ENCODE assay signal across 34 mouse cellular contexts in genomic region chr7:52007138-52007537, GRCm38 (mm10). TPM values are rescaled to one million over a fixed set of nuclear protein-coding genes. Genes with fewer than 3 reads are reported as not detected.
DNase-seq lines count a peak whose midpoint lies in the region; ATAC-seq lines count a peak whose summit lies in the region.
"Had no signal": no experiment of that assay in that cellular context is flagged by ENCODE, and none has a peak within 500 bp of the region (broad histone marks: within the 10 kb centered on the region; RNA-seq: fewer than 3 reads in every experiment).

No protein-coding gene starts in this region.

- no peak overlapping the region for H3K9ac ChIP-seq in liver, embryonic 12.5 days
- H3K9ac ChIP-seq in intestine, embryonic 16.5 days (ENCODE audit: low read depth, low read length), result no peak overlapping the region
- H3K9ac ChIP-seq in liver, embryonic 15.5 days, result no peak overlapping the region
- H3K9ac ChIP-seq: forebrain, embryonic 13.5 days; hindbrain, embryonic 12.5 days had no signal

- no peak overlapping the region for H3K4me3 ChIP-seq in liver, embryonic 12.5 days
- H3K4me3 ChIP-seq in intestine, embryonic 16.5 days (ENCODE audit: low read length), result no peak overlapping the region
- no peak overlapping the region for H3K4me3 ChIP-seq in liver, embryonic 15.5 days (replicated peaks)

- H3K36me3 ChIP-seq in liver, embryonic 12.5 days, result peaks cover 14% of the 10 kb centered on the region
- no peaks in the 10 kb centered on the region for H3K36me3 ChIP-seq in intestine, embryonic 16.5 days (ENCODE audit: control insufficient read depth, insufficient read depth, low read length)
- H3K36me3 ChIP-seq in liver, embryonic 15.5 days (replicated peaks), result peaks cover 17% of the 10 kb centered on the region
- H3K36me3 ChIP-seq: forebrain, embryonic 10.5 days; heart, embryonic 10.5 days; heart, embryonic 13.5 days; hindbrain, embryonic 12.5 days; hindbrain, embryonic 15.5 days had no signal

- peak; percentile 15 for DNase-seq in cerebellum, adult 9-10 months
- no peak for DNase-seq in cerebellum, adult 18-20 months
- no peak for DNase-seq in liver
- DNase-seq in embryo, embryonic 11 days, result no peak
- DNase-seq: adrenal gland, postnatal 10 days; adrenal gland, postnatal 36 days; cerebellum, adult 2 months; cerebellum, postnatal 10 days; cerebellum, postnatal 36 days; gastrocnemius, postnatal 10 days; gastrocnemius, postnatal 36 days; heart, adult 2 months; heart, postnatal 14 days had no signal

- peak overlapping the region; percentile 25 for H3K4me2 ChIP-seq in liver, embryonic 12.5 days
- H3K4me2 ChIP-seq in intestine, embryonic 16.5 days (ENCODE audit: low read depth, low read length), result no peak overlapping the region
- H3K4me2 ChIP-seq in liver, embryonic 15.5 days, result peak overlapping the region; percentile 32

- H3K27me3 ChIP-seq in liver, embryonic 12.5 days (replicated peaks), result 0 out of 2 replicates have a peak, but pooled peaks cover 3% of the 10 kb centered on the region
- H3K27me3 ChIP-seq in intestine, embryonic 16.5 days (replicated peaks; ENCODE audit: control insufficient read depth, insufficient read depth, low read length), result no peaks in the 10 kb centered on the region
- H3K27me3 ChIP-seq in liver, embryonic 15.5 days, result no peaks in the 10 kb centered on the region
- H3K27me3 ChIP-seq: forebrain, embryonic 13.5 days; Patski had no signal

- 55% methylated on average over 2 of the region's 2 CpGs for WGBS in liver, embryonic 12.5 days (ENCODE audit: insufficient replicate concordance)
- 68% methylated on average over 2 of the region's 2 CpGs for WGBS in intestine, embryonic 16.5 days
- WGBS in liver, embryonic 15.5 days (ENCODE audit: insufficient replicate concordance), result 48% methylated on average over 2 of the region's 2 CpGs

- H3K27ac ChIP-seq in liver, embryonic 12.5 days, result no peak overlapping the region
- 0 out of 2 replicates have a peak overlapping the region, but pooled peaks have one; percentile 45 for H3K27ac ChIP-seq in intestine, embryonic 16.5 days (ENCODE audit: low read length)
- H3K27ac ChIP-seq in liver, embryonic 15.5 days (replicated peaks), result no peak overlapping the region
- H3K27ac ChIP-seq: forebrain, embryonic 13.5 days; heart, adult 2 months; hindbrain, embryonic 12.5 days had no signal

- no peaks in the 10 kb centered on the region for H3K9me3 ChIP-seq in liver, embryonic 12.5 days (replicated peaks)
- no peaks in the 10 kb centered on the region for H3K9me3 ChIP-seq in intestine, embryonic 16.5 days (ENCODE audit: control insufficient read depth, low read length)
- no peaks in the 10 kb centered on the region for H3K9me3 ChIP-seq in liver, embryonic 15.5 days (replicated peaks)
- H3K9me3 ChIP-seq: forebrain, embryonic 10.5 days; forebrain, embryonic 13.5 days; heart, embryonic 10.5 days; heart, embryonic 13.5 days; hindbrain, embryonic 12.5 days; hindbrain, embryonic 15.5 days had no signal

- H3K4me1 ChIP-seq in liver, embryonic 12.5 days, result peaks cover 34% of the 10 kb centered on the region
- peaks cover 3% of the 10 kb centered on the region; the same call in 1 of the 2 replicates for H3K4me1 ChIP-seq in intestine, embryonic 16.5 days (ENCODE audit: control insufficient read depth, insufficient read depth, low read length)
- peaks cover 34% of the 10 kb centered on the region for H3K4me1 ChIP-seq in liver, embryonic 15.5 days (replicated peaks)

- ATAC-seq in liver, embryonic 12.5 days, result no peak
- no peak for ATAC-seq in intestine, embryonic 16.5 days
- ATAC-seq in liver, embryonic 15.5 days (ENCODE audit: insufficient read depth), result no peak
- no peak for ATAC-seq in megakaryocyte, adult 5-6 weeks (ENCODE audit: poor library complexity, severe bottlenecking)

RNA-seq across cellular contexts. Expression of gene Svip, which starts 1.3 kb away (rescaled TPM):
- 26.1 and 26.2 TPM in 2 replicates for polyA plus RNA-seq in liver, embryonic 12.5 days (2016; fragmentation: Nextera tagmentation; extraction: Ambion mirVana)
- 19.8 and 21.2 TPM in 2 replicates for polyA plus RNA-seq in intestine, embryonic 16.5 days (2015; fragmentation: Nextera tagmentation; extraction: Ambion mirVana)
- polyA plus RNA-seq in liver, embryonic 15.5 days (2015; fragmentation: Nextera tagmentation; extraction: Ambion mirVana), result 17.9 and 19.8 TPM in 2 replicates
- total RNA-seq in megakaryocyte, adult 5-6 weeks (2015), result 27.6 and 27.9 TPM in 2 replicates
- total RNA-seq in megakaryocyte, adult 5-6 weeks (2017), result 20.8 and 21.8 TPM in 2 replicates

RNA-seq across cellular contexts. Expression of gene 1700015G11Rik, which starts 8.4 kb away (rescaled TPM):
- polyA plus RNA-seq in liver, embryonic 12.5 days (2016; fragmentation: Nextera tagmentation; extraction: Ambion mirVana), result not detected in 2 replicates
- polyA plus RNA-seq in intestine, embryonic 16.5 days (2015; fragmentation: Nextera tagmentation; extraction: Ambion mirVana), result not detected in 2 replicates
- not detected in 2 replicates for polyA plus RNA-seq in liver, embryonic 15.5 days (2015; fragmentation: Nextera tagmentation; extraction: Ambion mirVana)
- not detected in 2 replicates for total RNA-seq in megakaryocyte, adult 5-6 weeks (2015)
- total RNA-seq in megakaryocyte, adult 5-6 weeks (2017), result not detected in 2 replicates
- total RNA-seq: adrenal gland, adult 18-20 months; adrenal gland, postnatal 10 days; adrenal gland, postnatal 36 days; ES-E14; gastrocnemius, adult 18-20 months; gastrocnemius, postnatal 10 days; gastrocnemius, postnatal 36 days; granulocyte monocyte progenitor cell, adult 5-6 weeks; heart, adult 2 months; heart, postnatal 14 days; hematopoietic stem cell, adult 5-6 weeks had no signal
- polyA plus RNA-seq: cerebellum, adult 2 months; cortical plate, adult 2 months; embryonic facial prominence, embryonic 11.5 days; embryonic facial prominence, embryonic 14.5 days; forebrain, embryonic 10.5 days; forebrain, embryonic 13.5 days; forebrain, embryonic 16.5 days; heart, adult 2 months; heart, embryonic 10.5 days; heart, embryonic 13.5 days; heart, embryonic 16.5 days; hindbrain, embryonic 12.5 days; hindbrain, embryonic 15.5 days; Patski had no signal
